Mouse (Mus musculus): ENCODE measurements around the gene Ndufb10. TPM values are rescaled to one million over a fixed set of nuclear protein-coding genes. Genes with fewer than 3 reads are reported as not detected.

Ndufb10 gene
- total RNA-seq, 2 experiments from 2014 or later = 236 to 308 TPM

DNA sequence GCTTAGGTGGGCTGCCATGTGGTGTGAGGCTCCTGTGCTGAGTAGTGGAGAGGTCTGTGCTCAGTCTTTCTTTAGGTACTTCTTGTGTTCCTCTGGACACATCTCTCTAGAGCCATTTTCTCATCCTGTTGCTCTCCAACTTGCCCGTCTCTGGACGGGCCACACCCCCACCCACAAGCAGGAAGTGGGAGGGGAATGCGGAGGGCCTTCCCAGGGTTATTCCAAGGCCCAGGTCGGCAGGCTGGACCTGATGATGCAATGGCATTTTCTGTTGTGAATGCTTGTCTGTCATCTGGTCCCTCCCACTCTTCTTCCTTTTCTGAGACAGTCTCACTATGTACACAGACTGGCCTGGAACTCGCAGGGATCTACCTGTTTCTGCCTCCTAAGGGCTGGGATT, 52.1 kb downstream of the Ndufb10 start:
- ATAC-seq (replicated peaks; ENCODE audit: poor library complexity) = peak; percentile 7; the same call in 1 of the 2 replicates

Other genes starting within 250 kb of the Ndufb10 start
- gene Mlst8, start 245.4 kb downstream of the Ndufb10 start, total RNA-seq (2015) = 9.2 TPM in 2 replicates
- 14.9 and 28.9 TPM in 2 replicates for gene Mlst8, start 245.4 kb downstream of the Ndufb10 start, total RNA-seq (2017)
- gene Caskin1, start 235.9 kb downstream of the Ndufb10 start, total RNA-seq (2015) = not detected in 2 replicates
- not detected in 2 replicates for gene Caskin1, start 235.9 kb downstream of the Ndufb10 start, total RNA-seq (2017)
- 50.9 and 54.7 TPM in 2 replicates for gene Traf7, start 196.5 kb downstream of the Ndufb10 start, total RNA-seq (2015)
- gene Traf7, start 196.5 kb downstream of the Ndufb10 start, total RNA-seq (2017) = 91.7 and 98.9 TPM in 2 replicates
- 0.12 and 0.17 TPM in 2 replicates for gene Rab26, start 190.3 kb downstream of the Ndufb10 start, total RNA-seq (2015)
- 0.14 and 0.71 TPM in 2 replicates for gene Rab26, start 190.3 kb downstream of the Ndufb10 start, total RNA-seq (2017)
- gene Pkd1, start 174.6 kb downstream of the Ndufb10 start, total RNA-seq (2015) = 7.4 and 10.6 TPM in 2 replicates
- gene Pkd1, start 174.6 kb downstream of the Ndufb10 start, total RNA-seq (2017) = 6.2 and 15.1 TPM in 2 replicates
- gene Tsc2, start 91.8 kb downstream of the Ndufb10 start, total RNA-seq (2015) = 64.3 and 66.9 TPM in 2 replicates
- 52.1 and 54.1 TPM in 2 replicates for gene Tsc2, start 91.8 kb downstream of the Ndufb10 start, total RNA-seq (2017)
- gene Nthl1, start 91.8 kb downstream of the Ndufb10 start, total RNA-seq (2015) = 5.7 and 6.7 TPM in 2 replicates
- gene Nthl1, start 91.8 kb downstream of the Ndufb10 start, total RNA-seq (2017) = 12.0 and 13.6 TPM in 2 replicates
- 1.2 and 2.6 TPM in 2 replicates for gene Slc9a3r2, start 74.2 kb downstream of the Ndufb10 start, total RNA-seq (2015)
- gene Slc9a3r2, start 74.2 kb downstream of the Ndufb10 start, total RNA-seq (2017) = 1.4 and 1.6 TPM in 2 replicates
- not detected in 2 replicates for gene Npw, start 66.0 kb downstream of the Ndufb10 start, total RNA-seq (2015)
- not detected in 2 replicates for gene Npw, start 66.0 kb downstream of the Ndufb10 start, total RNA-seq (2017)
- 25.0 and 29.1 TPM in 2 replicates for gene Zfp598, start 54.8 kb downstream of the Ndufb10 start, total RNA-seq (2015)
- gene Zfp598, start 54.8 kb downstream of the Ndufb10 start, total RNA-seq (2017) = 21.3 and 22.6 TPM in 2 replicates
- not detected in 2 replicates for gene Syngr3, start 34.5 kb downstream of the Ndufb10 start, total RNA-seq (2015)
- not detected in 2 replicates for gene Syngr3, start 34.5 kb downstream of the Ndufb10 start, total RNA-seq (2017)
- gene Gfer, start 28.3 kb downstream of the Ndufb10 start, total RNA-seq (2015) = 22.4 and 23.6 TPM in 2 replicates
- 37.2 and 62.7 TPM in 2 replicates for gene Gfer, start 28.3 kb downstream of the Ndufb10 start, total RNA-seq (2017)
- 2.6 and 3.4 TPM in 2 replicates for gene Noxo1, start 28.2 kb downstream of the Ndufb10 start, total RNA-seq (2015)
- gene Noxo1, start 28.2 kb downstream of the Ndufb10 start, total RNA-seq (2017) = 1.0 and 1.2 TPM in 2 replicates
- gene Tbl3, start 16.8 kb downstream of the Ndufb10 start, total RNA-seq (2015) = 27.6 and 36.8 TPM in 2 replicates
- gene Tbl3, start 16.8 kb downstream of the Ndufb10 start, total RNA-seq (2017) = 41.1 and 45.3 TPM in 2 replicates
- 0.20 TPM in 1 of 2 replicates, not detected in the other for gene Rnf151, start 6.4 kb downstream of the Ndufb10 start, total RNA-seq (2015)
- not detected in 2 replicates for gene Rnf151, start 6.4 kb downstream of the Ndufb10 start, total RNA-seq (2017)
- gene Rps2, start 6.4 kb downstream of the Ndufb10 start, total RNA-seq (2015) = 5,974 and 6,144 TPM in 2 replicates
- gene Rps2, start 6.4 kb downstream of the Ndufb10 start, total RNA-seq (2017) = 1,525 and 1,766 TPM in 2 replicates
- gene Rpl3l, start 3.3 kb upstream of the Ndufb10 start, total RNA-seq (2015) = 0.24 and 0.74 TPM in 2 replicates
- gene Rpl3l, start 3.3 kb upstream of the Ndufb10 start, total RNA-seq (2017) = 0.30 TPM in 1 of 2 replicates, not detected in the other
- gene Msrb1, start 12.2 kb upstream of the Ndufb10 start, total RNA-seq (2015) = 378 and 438 TPM in 2 replicates
- gene Msrb1, start 12.2 kb upstream of the Ndufb10 start, total RNA-seq (2017) = 155 and 224 TPM in 2 replicates
- not detected in 2 replicates for gene Hs3st6, start 28.5 kb upstream of the Ndufb10 start, total RNA-seq (2015)
- gene Hs3st6, start 28.5 kb upstream of the Ndufb10 start, total RNA-seq (2017) = not detected in 2 replicates
- not detected in 2 replicates for gene Meiob, start 79.8 kb upstream of the Ndufb10 start, total RNA-seq (2015)
- gene Meiob, start 79.8 kb upstream of the Ndufb10 start, total RNA-seq (2017) = not detected in 2 replicates
- gene Hagh, start 115.7 kb upstream of the Ndufb10 start, total RNA-seq (2015) = 31.4 and 34.4 TPM in 2 replicates
- gene Hagh, start 115.7 kb upstream of the Ndufb10 start, total RNA-seq (2017) = 36.0 TPM in 2 replicates
- gene Fahd1, start 125.9 kb upstream of the Ndufb10 start, total RNA-seq (2015) = 10.5 and 11.3 TPM in 2 replicates
- 17.0 and 18.9 TPM in 2 replicates for gene Fahd1, start 125.9 kb upstream of the Ndufb10 start, total RNA-seq (2017)
- not detected in 2 replicates for gene Igfals, start 141.5 kb upstream of the Ndufb10 start, total RNA-seq (2015)
- gene Igfals, start 141.5 kb upstream of the Ndufb10 start, total RNA-seq (2017) = not detected in 2 replicates
- gene Nubp2, start 161.9 kb upstream of the Ndufb10 start, total RNA-seq (2015) = 103 and 114 TPM in 2 replicates
- gene Nubp2, start 161.9 kb upstream of the Ndufb10 start, total RNA-seq (2017) = 50.4 and 57.8 TPM in 2 replicates
- 14.6 and 17.9 TPM in 2 replicates for gene Spsb3, start 162.2 kb upstream of the Ndufb10 start, total RNA-seq (2015)
- 13.9 and 15.3 TPM in 2 replicates for gene Spsb3, start 162.2 kb upstream of the Ndufb10 start, total RNA-seq (2017)
- gene Eme2, start 170.6 kb upstream of the Ndufb10 start, total RNA-seq (2015) = 3.2 and 6.9 TPM in 2 replicates
- 9.1 and 18.6 TPM in 2 replicates for gene Eme2, start 170.6 kb upstream of the Ndufb10 start, total RNA-seq (2017)
- 54.2 and 59.2 TPM in 2 replicates for gene Mrps34, start 170.6 kb upstream of the Ndufb10 start, total RNA-seq (2015)
- 31.9 and 35.5 TPM in 2 replicates for gene Mrps34, start 170.6 kb upstream of the Ndufb10 start, total RNA-seq (2017)
- 21.2 and 32.1 TPM in 2 replicates for gene Nme3, start 172.0 kb upstream of the Ndufb10 start, total RNA-seq (2015)
- 17.0 and 26.5 TPM in 2 replicates for gene Nme3, start 172.0 kb upstream of the Ndufb10 start, total RNA-seq (2017)
- 14.1 and 21.7 TPM in 2 replicates for gene Mapk8ip3, start 212.5 kb upstream of the Ndufb10 start, total RNA-seq (2015)
- gene Mapk8ip3, start 212.5 kb upstream of the Ndufb10 start, total RNA-seq (2017) = 25.2 and 29.3 TPM in 2 replicates
- 125 and 131 TPM in 2 replicates for gene Jpt2, start 236.2 kb upstream of the Ndufb10 start, total RNA-seq (2015)
- 114 and 116 TPM in 2 replicates for gene Jpt2, start 236.2 kb upstream of the Ndufb10 start, total RNA-seq (2017)

Data from megakaryocyte progenitor cell, adult 5-6 weeks (primary cell).